Mouse (Mus musculus) embryo, embryonic 11.5 days (tissue): ENCODE data around the gene Cd68.

Experiments used
- DNase-seq: peaks from one replicate; pipeline ENCODE4 v3.0.0-alpha.2; 2012; ENCODE audit warnings: low read depth, low spot score

Cd68 gene

DNA sequence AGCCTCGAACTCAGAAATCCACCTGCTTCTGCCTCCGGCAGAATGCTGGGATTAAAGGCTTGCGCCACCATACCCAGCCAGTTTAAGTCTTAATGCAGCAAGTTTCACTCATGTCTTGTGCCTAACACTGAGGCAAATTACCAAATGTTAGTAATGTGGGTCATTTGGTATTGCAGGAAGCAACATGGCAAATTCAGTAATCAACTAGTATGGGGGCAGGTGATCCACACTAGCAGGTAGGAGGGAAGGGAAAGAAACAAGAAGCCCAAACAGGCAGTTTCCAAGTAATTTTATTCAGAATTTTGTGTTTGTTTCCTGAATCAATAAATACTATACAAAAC is 682 bp upstream of the Cd68 start:
- DNase-seq: no peak

DNA sequence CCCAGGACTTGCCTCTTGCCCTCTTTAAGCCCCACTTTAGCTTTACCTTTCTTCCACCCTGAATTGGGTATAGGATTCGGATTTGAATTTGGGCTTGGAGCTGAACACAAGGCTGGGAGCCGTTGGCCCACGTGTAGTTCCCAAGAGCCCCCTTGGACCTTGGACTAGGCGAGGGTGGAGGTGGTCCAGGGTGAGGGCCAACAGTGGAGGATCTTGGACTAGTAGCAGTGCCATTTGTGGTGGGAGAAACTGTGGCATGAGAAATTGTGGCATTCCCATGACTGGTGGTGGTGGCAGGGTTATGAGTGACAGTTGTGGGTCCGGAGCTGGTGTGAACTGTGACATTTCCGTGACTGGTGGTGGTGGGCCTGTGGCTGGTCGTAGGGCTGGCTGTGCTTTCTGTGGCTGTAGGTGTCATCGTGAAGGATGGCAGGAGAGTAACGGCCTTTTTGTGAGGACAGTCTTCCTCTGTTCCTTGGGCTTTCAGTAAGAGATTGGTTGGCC is 444 bp downstream of the Cd68 start:
- DNase-seq: no peak

DNA sequence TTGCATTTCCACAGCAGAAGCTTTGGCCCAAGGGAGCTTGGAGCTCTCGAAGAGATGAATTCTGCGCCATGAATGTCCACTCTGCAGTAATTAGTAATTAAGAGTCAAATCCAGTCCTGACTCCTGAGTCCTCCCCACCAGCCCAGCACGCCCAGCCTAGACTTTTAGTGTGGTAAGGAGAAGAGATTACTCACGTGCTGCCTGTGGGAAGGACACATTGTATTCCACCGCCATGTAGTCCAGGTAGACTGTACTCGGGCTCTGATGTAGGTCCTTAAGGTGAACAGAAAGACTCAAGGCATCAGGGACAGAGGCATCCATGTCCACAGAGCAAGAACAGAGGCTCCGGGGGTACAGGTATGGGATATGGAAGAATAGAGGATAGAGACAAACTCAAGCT is 1.1 kb downstream of the Cd68 start:
- no peak for DNase-seq

DNA sequence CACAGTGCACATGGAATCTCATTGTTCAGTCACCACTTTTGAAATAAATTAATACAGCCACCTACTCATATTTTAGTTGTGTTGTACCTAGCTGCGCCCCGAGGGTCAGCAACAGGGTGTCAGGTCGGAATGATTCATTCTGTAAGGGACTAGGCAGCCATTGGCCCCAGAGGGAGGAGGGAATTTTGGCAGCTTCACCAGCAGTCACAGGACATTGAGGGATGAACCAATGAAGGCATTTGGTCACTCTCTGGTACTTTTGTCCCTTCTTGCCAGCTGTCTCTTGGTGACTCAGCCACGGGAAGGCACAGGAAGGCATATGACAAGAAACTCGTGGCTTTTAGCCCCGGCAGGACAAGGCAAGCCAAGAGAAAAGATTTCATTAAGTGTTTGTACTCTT is 2.2 kb downstream of the Cd68 start:
- DNase-seq: no peak

DNA sequence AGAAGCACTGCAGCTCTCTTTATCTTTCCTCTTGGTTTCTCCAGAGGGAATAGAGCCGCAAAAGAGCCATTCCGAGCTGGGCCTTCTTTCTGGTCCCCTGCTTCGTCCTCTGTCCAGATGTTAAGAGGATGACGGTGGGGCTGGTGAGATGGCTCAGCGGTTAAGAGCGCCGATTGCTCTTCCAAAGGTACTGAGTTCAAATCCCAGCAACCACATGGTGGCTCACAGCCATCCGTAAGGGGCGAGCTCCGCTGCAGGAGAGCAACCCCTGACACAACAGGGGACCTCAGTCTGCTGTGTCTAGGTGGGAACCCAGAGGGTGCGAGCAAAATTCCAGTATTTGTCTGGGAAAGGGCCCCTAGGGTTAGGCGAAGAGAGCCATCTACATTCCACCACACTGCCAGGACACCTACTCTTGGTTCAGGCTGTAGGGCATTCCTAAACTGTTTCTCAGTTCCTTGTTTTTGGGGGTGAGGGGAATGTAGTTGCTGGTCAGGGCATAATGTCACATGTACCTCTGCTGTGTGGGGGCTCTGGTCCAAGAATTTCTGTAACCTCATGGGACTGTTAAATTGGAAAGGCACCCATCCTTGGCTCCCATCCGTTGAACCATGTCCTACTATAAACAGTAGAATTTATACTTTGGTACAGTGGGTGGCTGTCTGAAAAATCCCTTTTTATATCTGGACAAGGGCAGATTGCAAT is 2.8 kb downstream of the Cd68 start:
- DNase-seq: no peak

DNA sequence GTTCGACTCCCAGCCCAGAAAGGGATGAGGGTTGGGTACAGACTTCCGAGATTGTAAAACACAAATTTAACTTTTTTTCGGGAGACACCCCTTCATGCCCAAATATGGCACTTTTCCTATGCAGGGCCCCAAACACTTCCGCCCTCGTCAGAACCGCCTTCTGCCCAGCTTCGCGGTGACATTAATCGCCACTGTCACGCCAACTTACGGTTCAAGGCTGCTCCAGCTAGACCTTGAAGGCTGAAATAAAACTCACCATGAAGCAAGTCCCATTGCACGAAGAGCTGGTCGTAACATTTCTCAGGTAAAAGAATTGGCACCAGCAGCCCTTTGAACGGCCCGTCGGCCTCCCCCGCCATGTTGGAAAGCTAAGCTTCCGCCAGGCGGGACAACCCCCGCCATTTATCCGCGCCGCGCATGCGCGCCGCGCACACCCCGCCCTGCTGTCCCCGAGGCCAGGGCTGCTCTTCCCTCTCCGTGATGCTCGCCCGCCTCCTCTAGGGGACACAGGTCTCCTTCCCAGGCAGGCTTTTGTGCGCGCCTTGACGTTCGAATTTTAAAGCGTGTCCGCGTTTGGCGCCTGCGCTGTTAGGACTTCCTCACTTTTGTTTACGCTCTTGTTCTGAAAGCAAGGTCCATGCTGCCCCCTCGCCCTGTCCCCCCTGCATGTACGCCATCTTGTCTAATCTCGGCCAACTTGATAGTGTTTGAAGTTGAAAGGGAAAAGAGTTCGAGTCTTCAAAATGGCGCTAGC is 3.6 kb downstream of the Cd68 start, which contains the start of gene Mpdu1:
Gene Mpdu1 (minus strand): TSS at position 430 of the 754 bp plus-strand sequence.
- DNase-seq: peak; percentile 95

DNA sequence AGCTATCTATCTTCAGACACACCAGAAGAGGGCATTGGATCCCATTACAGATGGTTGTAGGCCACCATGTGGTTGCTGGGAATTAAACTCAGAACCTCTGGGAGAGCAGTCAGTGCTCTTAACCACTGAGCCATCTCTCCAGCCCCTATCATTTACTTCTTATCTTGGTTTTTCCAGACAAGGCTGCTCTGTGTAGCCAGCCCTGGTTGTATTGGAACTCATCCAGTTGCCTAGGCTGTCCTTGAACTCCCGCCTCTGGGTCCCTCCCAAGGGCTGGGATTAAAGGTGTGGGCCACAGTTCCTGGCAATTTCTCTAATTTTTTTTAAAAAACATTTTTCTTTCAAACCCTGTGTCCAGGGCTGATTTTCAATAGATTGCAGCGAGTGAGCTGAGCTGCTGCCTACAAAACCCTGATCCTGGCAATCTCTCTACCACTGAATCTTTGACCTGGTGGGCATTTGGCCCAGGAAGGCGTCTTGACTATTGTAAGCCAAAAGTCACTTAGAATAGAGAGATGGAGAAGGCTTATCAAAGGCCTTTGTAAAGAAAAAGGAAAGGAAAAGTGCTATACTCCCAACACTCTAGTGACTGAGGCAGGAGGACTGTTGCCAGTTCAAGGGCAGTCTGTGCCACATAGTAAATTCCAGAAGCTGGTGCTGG is 4.6 kb downstream of the Cd68 start:
- no peak for DNase-seq

DNA sequence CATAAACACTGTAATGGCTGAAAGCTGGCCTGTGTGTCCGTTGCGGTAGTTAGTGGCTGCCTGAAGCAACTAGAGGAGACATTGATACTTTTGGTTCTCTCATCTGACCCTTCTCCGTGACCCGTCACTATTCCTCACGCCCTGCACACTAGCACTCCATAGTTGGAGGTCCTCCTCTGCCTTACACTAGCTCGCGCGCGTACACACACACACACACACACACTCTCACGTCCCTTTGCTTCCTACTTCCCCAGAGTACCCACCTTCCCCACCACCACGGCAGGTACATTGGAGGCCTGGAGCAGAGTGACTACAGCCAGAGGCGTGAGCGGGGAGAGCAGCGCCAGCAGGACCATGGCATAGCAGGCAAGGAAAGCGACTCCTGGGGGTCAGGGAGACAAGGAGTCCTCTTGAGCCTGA is 8.5 kb downstream of the Cd68 start:
- DNase-seq: no peak

DNA sequence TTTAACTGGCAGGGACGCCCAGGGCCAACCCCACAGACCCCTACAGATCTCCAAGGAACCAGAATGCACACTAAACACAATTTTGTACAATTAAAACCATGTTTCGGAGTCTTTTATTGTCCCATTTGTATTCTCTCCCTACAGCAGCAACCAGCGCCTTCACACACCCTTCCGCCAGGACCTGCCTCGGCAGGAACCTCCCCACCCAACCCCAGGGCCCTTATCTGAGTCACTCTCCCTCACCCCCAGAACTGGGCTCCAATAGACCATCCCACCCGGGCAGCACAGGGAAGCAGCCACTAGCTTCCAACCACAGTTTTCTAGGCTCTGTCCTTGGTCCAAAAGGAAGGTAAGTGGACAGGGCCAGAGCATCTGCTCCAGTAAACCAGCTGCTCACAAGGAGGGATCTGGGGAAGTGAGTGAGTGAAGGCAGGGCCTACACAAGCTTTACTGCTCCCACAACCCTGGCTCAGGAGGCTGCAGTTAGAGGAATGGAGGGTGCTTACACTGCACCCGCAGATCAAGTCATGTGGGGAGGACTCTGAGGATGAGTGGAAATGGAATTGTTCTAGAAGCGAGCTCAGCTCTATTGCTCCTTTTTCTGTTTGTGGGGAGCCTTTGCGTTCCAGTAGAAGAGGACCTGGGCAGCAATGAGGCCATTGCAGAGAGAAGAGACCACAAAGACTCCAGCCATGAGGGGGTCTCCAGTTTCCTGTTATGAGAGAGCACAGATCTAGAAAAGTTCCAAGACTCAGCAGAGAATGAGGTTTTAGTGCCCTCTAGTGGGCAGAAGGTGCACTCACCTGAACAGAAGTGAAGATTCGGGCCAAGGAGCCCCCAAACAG is 9.1 kb downstream of the Cd68 start:
- peak; percentile 56 for DNase-seq

DNA sequence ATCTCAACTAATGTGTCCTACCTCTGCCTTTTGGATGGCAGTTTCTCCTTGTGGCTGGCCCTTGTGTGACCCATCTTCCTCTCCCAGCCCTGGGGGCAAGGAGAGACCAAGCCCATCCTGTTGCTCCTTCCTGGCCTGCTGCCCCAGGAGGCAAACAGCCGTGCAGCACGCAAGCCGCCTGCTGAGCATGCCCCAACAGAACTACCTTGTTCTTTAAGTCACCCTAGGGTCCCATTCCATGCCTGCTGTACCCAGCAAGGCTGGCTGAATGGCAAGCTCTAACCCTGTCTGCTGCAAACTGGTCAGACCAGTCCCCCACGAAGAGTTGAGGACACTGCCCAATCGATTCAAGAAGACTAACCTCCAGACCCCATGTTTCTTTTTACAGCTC is 9.9 kb downstream of the Cd68 start:
- no peak for DNase-seq

DNA sequence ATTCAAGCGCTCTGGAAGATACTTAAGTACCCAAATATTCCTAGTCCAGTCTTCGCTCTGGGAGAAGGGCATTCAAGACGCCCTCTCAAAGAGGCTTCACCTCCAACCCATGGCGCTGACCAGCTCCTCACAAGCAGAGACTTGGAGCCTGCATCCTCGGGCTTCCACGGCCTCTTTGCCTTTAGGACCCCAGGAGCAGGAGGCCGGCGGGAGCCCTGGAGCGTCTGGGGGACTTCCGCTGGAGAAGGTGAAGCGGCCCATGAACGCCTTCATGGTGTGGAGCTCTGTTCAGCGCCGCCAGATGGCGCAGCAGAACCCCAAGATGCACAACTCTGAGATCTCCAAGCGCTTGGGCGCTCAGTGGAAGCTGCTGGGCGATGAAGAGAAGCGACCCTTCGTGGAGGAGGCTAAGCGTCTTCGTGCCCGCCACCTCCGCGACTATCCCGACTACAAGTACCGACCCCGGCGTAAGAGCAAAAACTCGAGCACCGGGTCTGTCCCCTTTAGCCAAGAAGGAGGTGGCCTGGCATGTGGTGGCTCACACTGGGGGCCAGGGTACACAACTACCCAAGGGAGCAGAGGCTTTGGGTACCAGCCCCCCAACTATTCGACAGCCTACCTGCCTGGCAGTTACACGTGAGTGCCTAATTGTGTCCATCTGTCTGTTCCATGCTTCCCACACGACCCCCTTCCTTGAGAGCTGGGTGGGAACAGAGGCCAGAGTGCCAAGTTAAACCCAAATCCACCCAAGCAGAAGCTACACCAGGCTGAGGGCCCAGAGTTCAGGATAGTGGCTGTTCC is 10.5 kb downstream of the Cd68 start, which contains the start of gene Sox15:
Gene Sox15 (plus strand): TSS at position 51 of the 801 bp plus-strand sequence.
- peak; percentile 77 for DNase-seq

DNA sequence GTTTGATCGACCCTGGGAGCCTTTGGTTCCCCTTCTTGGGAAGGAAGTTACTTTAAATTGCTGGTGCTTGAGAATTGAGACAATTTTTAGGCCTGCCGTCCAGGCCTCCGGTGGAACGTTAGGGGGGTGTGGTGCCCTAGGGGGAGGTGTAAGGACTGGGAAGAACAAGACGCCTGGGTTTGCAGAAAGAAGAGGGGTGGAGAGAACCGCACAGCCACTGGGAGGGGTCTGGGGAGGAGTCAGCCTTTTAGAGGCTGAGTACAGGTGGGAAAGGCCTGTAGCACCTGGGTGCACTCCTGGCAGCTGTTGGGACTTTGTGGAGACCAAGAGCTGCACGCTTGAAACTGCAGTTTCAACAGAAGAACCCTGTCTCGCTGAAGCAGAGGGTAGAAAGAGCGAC is 11.2 kb downstream of the Cd68 start:
- no peak for DNase-seq

DNA sequence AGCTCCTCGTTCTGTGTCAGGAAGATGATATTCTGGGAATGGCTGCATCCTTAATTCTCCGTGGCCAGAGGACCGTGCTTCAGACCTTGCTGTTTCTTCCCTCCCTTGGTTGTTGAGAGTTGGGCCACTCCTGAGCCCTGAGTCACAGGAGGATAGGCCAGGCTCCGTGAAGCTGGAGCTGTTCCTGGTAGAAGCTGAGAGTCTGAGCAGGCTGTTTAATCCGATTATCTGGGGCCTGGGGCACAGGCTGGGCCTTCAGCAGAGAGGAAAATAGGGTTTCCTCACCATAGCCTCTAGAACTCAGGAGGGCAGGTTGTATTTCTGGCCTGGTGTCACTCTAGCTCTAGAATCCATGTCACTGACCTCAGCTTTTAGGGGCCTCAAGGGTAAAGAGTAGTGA is 12.6 kb downstream of the Cd68 start:
- DNase-seq: no peak

DNA sequence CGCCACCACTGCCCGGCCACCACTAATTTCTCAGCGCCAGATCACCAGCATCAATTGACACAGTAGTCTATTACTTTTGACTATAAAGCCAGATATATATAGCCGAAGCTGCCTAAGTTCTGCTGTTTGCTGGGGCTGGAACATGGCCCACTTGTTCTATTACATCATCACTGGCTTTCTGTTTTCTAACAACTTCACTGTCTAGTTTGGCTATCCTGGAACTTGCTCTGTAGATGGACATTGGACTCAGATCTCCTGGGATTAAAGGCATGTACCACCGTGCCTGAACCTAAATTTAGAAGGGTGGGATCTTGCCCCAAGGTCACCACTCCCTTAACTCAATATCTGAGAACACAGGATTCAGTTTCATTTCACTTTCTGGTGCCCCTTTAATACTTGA is 20.1 kb downstream of the Cd68 start:
- no peak for DNase-seq

DNA sequence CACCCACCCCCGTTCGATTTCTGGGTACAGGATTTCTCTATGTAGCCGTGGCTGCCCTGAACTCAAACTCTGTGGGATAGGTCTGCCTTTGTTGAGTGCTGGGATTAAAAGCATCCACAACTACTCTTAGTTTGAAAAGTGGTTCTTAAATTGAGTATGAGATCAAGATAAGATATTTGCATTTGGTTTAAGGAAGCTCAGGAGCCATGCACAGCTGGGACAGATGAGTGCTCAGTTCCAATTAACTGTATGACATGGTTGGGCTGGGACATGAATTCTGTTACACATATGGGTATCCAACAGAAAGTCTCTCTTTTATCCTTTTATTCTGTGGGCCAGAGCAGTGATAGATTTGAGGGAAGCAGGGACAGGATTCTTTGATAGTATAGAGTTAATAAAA is 30.5 kb downstream of the Cd68 start:
- DNase-seq: no peak

DNA sequence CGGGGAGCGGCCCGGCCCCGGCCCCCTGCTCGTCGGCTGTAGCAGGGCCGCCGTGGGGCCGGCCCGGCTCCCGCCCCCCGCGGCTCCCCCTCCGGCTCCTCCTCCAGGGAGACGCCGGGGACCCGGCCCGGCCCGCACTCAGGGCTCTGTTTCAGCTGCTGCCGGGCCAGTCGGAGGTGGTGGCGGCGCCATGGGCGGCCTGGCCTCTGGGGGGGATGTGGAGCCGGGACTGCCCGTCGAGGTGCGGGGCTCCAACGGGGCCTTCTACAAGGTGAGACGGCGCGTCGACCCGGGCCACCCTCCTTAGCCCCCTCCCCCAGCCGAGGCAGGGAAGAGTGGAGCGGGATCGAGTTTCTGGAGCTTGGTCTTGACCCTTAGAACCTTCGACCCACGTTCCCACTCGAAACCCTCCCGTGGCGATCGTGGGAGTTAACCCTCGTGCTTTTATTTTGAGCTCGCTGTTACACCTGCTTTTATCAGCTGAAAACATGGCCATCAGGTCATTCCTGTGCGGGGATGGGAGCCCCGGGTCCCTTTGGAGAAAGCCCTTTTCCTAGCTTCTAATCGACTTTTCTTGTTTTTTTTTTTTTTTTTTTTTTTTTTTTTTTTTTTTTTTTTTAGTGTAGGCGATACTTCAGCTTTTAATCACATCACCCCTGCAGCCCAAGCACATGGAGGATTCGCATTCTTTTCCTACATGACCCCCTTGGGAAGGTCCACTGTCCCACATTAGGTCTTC is 32.7 kb downstream of the Cd68 start:
- DNase-seq: peak; percentile 29

DNA sequence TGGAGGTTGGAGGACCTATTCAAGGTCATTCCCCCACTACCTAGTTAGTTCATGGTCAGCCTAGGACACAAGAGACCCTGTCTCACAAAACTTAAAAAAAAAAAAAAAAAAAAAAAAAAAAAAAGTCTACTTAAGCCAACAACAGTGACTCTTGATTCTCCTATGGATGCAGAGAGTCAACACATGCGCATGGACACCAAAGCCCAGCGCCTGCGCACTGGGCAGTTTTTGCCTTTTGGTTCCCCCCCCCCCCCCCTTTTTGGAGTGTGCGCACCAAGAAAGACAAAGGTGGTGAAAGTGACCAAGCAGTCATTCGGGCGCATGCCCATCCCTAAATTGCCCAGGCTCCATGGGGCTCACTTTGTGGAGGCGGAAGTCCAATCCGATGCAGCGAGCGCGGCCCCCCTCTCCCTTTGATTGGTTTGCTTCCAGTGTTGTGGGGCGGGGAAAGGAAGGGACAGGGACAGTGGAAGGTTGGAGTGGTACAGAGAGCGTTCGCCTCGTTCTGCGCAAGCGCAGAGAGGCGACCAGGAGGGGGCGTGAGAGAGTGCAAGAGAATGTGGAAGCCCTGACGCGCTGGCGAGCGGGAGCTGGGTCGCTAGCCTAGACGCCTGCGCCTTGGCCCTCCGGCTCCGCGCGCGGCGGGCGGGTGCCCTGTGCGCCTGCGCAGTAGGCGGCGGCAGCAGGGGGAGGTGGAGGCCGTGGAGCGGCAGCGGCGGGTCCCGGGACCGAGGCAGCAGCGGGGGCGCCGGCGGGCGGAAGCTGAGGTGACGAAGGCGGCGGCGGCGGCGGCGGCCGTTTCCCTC is 33.5 kb downstream of the Cd68 start, which contains the start of gene Fxr2:
Gene Fxr2 (plus strand): TSS at position 707 of the 806 bp plus-strand sequence.
- DNase-seq: peak; percentile 100

DNA sequence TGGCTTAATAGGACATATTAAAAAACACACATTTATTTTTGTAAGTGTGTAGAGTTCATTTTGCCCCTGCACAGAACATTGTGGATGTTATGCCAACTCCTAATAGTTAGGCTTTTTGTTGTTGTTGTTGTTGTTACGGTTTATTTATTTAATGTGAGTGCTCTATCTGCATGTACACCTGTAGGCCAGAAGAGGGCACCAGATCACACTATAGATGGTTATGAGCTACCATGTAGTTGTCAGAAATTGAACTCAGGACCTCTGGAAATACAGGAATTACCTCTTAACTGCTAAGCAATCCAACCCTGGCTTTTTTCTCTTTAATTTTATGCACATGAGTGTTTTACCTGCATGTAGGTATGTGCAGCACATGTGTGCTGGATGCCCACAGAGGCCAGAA is 36.2 kb downstream of the Cd68 start:
- DNase-seq: no peak

DNA sequence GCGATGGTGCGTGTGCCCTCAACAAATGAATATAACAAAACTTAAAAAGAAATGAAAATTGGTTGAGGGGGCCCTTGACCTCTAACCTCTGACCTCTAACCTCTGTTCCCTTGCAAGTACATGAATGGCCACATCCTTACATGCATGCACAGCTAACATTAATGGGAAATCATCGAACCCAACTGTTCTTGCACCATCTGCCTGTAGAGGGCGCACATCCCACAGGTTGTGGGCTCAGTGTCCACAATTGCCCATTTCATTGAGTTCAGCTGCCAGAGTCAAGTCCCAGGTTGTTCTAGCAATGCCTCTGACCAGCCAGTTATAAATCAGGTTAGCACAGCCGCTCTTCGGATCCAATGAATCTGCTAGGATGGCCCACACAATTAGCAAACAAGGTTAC is 37.7 kb downstream of the Cd68 start:
- peak; percentile 76 for DNase-seq
